Mouse (Mus musculus): ENCODE data around the gene Sh3yl1.
A peak's percentile ranks its signal among the peaks of the same experiment; 100 is the strongest.

The Sh3yl1 gene

DNA sequence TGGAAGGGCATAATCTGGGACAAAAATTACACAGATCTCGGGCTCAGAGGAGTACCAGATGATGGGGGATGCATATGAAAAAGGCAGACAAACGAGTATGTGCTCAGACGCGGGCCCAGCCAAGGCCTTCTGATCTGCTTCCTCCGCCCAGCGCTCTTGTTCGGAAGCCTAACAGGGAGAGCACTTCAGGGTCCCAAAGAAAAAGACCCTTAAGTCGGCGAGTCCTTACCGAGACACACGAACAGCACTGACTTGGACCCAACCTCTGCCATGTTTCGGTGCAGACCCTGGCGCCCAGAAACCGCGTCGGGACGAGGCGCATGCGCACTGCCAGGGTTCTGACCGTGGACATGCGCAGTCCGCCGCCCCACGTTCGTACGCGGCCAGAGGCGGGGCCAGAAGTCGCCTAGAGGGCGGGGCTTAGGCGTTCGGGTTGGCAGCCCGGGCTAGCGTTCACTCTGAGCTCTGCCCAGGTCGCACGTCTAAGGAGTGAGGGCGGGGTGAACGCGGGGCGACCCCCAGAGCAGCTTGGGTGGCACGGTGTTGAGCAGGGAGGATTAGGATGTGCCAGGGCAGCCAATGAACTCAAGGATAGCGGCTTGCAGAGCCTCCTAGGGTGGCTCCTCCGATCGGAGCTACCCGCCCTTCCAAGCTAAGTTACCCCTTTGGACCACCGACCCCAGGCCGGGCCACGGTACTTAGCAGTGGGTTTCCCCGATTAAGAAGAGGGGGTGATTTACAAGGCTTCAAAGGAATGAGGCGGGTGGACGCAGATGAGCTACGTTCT lies at the start of gene Sh3yl1, which contains the start of gene Acp1:
Gene Sh3yl1 (plus strand): TSS at position 408 of the 787 bp plus-strand sequence.
Gene Acp1 (minus strand): TSS at position 329 of the 787 bp plus-strand sequence.
- DNase-seq (ENCODE audit: low spot score), result peak; percentile 96

DNA sequence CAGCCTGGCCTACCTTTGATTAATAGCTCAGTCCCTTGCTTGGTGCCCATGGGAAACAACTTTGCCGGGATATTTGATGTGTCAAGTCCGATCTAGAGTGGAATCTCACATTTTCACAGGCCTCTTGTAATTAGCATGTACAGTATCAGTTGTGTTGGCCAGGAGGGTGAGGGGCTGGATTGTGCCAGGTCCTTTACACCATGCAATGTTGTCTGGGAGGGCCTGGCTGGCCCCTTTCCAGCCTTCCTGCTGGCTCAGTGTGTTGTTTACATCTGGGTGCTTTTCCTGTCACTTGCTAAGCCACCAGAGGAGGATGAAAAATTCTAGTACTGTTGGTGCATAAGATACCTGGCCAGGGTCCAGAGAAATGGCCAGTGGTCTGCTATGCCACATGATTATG lies 47.1 kb upstream of the Sh3yl1 start:
- no peak for DNase-seq (ENCODE audit: low spot score)

DNA sequence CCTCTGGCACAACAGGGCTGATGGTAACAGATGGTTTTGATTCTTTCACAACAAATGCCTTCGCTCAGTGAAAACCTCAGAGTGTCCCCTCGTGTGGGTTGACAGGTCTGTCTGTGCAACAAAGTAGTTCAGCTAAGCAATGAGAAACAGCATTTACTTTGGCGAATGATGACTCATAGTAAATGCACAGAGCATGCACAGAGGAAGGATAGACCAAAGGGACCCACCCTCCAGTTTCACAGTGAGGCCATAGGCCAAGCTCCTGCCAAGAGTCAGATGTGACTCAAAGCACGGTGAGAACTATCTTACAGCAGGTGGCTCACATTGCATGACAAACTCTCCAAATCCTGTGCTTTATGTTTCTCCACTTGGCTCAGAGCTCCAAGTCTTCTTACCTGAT lies 45.7 kb upstream of the Sh3yl1 start:
- no peak for DNase-seq (ENCODE audit: low spot score)

DNA sequence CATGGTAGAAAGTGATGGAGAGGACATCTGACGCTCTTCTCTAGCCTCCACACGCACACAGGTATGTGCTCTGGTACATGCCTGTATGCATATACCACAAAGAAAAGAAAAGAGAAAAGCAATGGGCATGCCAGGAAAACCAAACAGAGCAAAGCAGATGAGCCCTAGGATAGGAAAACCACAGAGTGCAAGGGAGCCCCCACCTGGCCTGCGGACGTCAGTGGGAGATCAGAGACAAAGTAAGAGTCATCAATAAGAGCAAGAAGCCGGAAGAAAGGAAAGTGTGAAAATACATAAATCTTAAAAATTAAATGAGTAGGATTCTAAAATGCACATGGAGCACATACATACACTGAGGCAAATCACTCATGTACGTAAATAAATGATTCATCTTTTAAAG lies 32.0 kb upstream of the Sh3yl1 start:
- no peak for DNase-seq (ENCODE audit: low spot score)

DNA sequence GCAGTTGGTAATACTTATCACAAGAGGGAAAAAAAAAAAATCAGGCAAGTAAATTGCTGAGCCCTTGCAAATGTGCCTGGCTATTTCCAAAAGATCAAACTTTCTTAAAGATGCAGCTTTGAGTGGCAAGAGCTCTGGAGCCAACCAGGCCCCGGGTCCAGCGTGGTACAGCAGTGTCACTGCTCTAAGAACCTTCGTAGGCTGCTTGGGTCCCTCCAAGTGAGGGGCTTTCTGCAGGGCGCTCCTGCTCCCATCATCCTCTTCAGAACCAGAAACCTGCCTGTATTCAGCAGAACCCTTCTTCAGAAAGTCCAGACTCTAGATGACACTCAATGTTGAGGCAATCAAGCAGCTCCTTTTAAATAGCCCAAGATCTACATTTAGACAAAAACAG lies 27.9 kb upstream of the Sh3yl1 start:
- no peak for DNase-seq (ENCODE audit: low spot score)

DNA sequence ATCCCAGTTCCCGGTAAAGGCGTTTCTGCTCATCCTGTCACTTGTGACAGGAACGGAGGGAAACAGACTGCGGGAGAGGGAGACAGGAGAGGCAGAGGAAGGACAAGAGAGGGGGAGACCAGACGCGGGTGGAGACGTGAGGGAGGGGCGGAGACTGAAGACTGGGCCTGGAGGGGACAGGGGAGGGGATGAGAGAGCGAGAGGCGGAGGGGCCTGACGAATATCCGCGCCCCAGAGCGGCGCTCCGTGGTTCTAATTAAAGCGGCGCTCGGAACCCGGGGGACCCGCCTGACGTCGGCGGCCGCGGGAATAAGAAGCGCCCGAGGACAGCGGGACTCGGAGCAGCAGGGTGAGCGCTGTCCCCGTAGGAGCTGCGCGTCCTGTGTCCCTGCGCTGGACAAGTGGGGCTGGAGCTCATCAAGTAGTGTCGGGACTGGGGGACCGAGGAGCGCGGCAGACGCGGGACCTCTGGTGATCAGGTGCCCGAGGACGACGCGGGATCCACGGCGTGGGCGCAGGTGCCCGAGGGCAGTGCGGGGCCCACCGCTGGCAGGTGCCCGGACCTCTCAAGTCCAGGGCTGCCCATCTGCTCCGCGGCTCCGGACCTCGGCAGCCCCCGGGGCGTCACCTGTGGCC lies 27.4 kb upstream of the Sh3yl1 start, which contains the start of gene Alkal2:
Gene Alkal2 (plus strand): TSS at position 337 of the 636 bp plus-strand sequence.
- DNase-seq (ENCODE audit: low spot score), result no peak

DNA sequence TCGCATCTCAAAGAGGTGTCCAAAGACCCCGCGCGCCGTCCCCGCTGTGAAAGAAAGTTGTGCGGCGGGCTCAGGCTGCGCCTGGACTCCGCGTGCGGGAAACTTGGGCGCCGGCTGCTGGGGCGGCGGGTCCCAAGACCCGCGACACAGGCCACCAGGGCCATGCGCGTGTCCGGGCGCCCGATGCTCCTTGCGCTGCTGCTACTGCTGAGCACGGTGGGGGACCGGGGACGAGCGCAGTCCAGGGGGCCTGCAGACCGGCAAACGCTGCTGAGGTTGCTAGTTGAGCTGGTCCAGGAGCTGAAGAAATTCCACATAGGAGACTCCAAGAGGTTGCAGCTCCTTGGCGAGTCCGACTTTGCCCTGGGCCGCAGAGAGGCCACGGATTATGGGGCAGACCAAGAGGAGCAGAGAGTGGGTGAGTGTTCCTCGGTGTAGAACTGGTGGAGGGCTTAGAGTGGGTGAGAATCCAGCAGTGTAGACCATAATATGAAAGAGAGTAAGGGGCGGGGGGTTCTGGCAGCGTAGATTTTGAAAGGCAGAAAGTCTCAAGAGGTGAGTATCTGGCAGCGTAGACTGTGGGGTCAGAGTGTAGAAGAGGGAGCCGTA lies 26.7 kb upstream of the Sh3yl1 start:
- no peak for DNase-seq (ENCODE audit: low spot score)

DNA sequence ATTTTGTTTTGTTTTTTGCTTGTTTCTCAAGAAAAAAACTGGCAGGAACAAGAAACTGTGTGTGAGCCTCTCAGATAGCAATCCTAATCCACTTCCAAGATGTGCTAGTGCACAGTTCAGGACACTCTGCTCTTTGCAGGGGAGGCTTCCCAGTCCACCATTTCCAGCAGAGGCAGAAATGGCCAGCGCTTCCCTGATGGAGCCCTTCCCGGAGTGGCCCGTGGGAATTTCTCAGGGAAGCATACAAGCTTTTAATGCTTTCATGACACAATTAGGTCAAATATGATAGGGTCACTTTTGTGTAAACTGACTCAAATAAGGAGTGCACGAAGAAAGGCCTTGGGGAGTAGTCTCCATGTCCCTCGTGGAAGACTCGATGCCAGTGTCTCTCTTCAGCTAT lies 25.6 kb upstream of the Sh3yl1 start:
- DNase-seq (ENCODE audit: low spot score), result peak; percentile 8

DNA sequence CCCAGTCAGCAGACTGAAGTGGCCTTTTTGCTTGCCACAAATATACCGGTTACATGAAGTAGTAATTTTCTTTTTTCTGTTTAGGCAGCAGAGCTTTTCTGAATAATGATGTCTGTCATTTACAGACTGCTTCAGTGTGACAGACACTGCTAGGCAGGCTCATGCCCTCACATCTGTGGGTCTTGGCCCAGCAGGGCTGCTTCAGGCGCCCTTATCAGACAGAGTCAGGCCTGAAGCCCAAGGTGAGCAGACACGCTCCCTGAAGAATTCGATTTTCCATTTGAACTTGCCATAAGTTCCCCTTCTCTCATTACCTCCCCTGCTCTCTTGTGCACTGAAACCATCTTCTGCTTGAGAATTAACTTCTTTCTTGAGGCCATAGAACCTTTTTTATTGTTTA lies 23.5 kb upstream of the Sh3yl1 start:
- no peak for DNase-seq (ENCODE audit: low spot score)

DNA sequence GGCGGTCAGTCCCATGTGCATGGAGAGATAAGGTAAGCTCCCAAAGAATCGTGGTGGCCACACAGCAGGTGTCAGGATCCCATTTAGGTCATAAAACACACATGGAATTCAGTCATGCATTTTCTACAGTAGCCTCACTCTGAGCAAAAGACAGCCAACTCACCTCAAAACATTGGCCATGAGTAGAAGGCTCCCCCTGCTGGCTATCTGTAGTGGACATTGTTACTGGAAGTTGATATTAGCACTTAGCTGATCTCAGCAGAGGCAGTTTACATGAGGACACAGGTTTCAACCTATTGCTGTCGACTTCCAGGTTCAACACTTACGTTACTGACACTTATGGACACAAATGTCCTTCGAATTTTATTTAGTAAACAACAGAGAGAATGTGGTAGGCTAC lies 21.4 kb upstream of the Sh3yl1 start:
- DNase-seq (ENCODE audit: low spot score), result peak; percentile 72

DNA sequence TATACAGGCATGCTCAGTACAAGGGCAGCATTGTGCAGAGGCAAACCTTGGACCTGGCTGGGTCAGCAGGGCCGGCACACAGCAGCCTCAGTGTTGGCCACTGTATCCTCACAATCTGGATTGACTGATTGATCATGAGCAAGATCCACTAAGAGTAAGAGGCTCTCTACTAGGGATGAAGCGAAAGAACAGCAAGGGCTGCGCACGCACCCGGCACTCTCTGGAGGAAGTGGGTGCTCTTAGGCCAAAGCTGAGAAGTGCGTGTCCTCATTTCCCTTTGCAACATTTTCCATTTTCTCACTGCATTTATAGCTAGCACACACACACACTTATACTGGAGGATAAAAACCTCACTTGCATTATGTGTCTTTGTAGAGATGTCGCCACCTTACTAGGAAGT lies 20.0 kb upstream of the Sh3yl1 start:
- DNase-seq (ENCODE audit: low spot score), result no peak

DNA sequence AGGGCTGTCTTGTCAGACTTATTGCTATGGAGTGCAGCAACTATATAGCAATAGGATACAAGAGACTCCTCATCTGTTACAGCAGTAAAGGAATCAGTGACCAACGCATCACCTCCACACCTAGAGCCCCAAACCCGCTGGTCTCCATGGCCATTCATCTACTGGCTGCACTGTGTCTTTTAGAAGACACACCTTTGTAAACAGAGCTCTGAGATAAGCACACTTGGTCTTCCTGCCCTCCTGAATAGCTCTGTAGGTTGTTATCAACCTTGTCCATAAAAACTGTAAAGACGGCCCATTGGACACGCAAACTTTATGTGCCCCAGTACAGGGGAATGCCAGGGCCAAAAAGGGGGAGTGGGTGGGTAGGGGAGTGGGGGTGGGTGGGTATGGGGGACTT lies 14.4 kb upstream of the Sh3yl1 start:
- no peak for DNase-seq (ENCODE audit: low spot score)

DNA sequence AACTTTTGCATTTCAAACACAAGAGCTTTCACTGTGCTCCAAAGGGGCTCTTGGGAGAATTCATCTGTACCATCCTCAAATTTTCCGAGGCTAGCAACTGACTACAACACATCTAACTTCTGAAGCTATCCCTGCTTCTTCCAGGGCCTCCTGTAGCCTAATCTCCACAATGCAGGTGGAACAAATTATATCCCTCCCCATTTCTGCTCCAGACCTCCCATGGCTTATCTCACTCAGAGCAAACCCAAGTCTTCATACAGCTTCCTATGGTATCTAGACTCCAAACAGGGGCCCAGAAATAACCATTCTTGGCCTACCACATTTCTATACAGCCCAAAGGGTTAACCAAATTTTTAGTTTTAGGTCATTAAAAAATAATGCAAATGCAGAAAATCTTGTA lies 2.8 kb upstream of the Sh3yl1 start:
- DNase-seq (ENCODE audit: low spot score), result no peak

DNA sequence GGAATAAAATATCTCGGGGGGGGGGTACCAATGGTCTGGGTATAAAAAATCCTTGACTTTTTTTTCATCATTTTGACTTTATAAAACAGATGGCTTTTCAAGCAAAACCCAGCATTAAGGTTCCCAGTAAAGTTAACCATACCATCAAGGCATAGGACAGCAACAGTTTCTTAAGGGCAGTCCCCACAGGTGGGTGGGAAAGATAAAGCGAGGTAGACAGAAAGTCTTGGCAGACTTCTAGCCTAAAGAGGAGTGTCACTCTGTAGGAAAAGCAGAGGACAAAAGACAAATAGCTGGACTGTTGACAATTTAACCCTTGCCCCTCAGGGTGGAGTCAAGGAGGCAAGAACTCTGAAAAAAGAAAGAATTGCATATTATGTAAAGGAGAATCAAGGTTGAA lies 1.6 kb upstream of the Sh3yl1 start:
- no peak for DNase-seq (ENCODE audit: low spot score)

DNA sequence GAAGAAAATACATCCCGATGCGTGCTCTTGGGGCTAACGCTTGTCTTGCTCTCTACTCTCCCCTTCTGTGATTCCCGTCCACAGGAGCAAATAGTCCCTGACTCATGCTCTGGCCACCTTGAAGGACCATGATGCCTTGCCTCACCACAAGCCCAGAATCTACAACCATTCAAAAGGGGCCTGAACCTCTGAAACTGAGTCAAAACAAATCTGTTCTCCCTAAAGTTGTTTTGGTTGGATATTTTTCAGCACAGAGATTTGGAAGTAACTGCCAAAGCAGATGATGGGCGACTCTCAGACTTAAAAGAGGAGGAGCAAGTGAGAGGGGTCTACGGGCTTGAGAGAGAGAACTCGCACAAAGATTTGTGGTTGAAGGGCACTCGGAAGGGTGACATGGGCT lies 608 bp upstream of the Sh3yl1 start:
- DNase-seq (ENCODE audit: low spot score), result no peak

DNA sequence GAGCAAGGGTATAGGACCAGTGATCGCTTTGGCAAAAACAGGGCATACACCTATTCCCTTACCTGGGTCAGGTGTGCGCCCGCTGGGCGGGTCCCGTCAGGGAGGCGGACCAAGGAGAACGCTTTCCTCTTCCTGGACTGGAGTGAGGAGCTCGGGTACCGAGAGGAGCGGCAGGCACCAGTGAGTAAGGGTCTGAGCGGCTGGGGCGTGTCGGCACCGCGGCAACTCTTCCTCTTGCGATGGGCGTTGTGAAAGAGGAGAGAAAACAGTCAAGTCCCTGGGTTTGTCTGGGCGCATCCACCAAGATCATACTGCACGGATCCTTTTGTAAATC lies 547 bp downstream of the Sh3yl1 start:
- peak; percentile 78 for DNase-seq (ENCODE audit: low spot score)

DNA sequence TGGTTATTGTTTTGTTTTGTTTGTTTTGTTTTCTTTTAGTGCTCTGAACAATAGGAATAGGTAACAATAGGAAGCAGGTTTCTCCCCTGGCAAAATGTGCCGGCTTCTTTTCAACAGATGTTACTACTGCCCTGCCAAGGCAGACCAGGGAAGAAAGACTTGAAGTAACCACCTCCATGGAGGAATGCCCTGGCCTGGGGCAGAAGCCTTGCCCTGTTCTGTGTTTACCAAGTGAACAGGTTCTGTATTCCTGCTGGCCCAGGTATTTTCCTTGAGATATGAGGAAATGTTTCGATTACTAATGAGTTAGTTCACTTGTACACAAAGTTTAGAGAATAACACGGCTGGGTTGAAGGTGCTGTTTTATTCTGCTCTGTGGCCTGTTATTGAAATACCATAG lies 1.4 kb downstream of the Sh3yl1 start:
- peak; percentile 36 for DNase-seq (ENCODE audit: low spot score)

DNA sequence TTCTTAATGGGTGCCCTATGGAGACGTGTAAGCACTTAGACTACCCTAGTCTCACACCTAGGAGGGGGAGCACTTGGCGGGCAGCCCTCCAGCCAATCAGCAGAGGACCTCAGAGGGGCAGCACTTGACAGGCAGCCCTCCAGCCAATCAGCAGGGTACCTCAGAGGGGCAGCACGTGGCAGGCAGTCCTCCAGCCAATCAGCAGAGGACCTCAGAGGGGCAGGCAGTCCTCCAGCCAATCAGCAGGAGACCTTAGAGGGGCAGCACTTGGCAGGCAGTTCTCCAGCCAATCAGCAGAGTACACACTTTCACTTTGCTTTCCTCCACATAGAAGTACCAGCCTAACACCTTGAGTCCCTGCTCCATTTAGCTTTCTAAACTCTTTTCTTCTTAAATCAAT lies 10.9 kb downstream of the Sh3yl1 start:
- DNase-seq (ENCODE audit: low spot score), result no peak

DNA sequence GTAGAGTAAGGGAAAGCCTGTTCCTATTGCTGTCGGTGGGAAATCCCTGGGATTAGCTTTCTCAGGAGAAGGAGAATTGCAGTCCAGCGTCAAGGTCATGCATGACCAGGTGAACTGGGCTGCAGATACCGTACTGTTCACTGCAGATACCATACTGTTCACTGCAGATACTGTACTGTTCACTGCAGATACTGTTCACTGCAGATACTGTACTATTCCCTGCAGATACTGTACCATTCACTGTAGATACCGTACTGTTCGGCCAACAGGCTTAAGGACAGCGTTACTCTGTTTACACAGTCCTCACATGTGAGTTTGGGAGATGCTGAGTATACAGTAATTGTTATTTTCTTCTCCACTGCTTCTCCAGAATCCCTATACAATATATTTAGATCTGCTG lies 16.7 kb downstream of the Sh3yl1 start:
- DNase-seq (ENCODE audit: low spot score), result no peak

DNA sequence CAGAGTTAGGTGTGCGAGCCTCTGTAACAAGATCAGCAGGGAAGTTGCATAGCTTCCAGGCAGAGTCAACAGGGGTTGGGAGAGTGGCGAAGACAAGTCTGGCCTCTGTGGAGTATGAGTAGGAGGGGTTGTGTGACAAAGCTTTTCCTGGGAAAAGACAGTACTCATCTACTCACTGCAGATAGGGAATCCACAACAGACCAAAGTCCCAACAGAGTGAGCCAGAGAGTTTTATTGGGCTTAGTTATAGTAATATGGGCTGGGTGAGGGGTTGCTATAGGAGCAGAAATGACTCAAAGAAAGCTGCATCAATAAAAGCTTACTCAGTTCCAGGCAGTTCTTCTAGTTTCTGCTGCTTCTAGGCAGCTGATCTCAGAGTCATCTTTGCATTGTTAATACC lies 21.8 kb downstream of the Sh3yl1 start:
- DNase-seq (ENCODE audit: low spot score), result no peak

DNA sequence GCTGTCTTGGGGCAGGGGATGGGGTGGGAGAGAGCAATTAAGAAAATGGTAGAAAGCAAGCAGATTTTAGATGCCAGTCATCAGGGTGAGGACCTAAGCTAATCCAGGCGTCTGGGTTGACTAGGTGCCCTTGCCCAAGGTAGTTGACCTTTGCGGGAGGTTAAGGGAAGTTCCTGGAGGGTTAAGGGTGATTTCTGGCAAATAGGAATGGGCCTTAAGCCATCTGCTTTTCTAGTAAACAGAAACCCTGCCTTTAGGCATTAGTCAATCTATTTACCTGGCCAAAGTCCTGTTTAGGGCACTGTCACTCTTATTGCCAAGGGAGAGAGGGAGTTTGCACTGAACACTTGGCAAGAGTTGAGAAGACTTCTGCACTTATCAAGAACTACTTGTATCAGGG lies 25.4 kb downstream of the Sh3yl1 start:
- DNase-seq (ENCODE audit: low spot score), result no peak

DNA sequence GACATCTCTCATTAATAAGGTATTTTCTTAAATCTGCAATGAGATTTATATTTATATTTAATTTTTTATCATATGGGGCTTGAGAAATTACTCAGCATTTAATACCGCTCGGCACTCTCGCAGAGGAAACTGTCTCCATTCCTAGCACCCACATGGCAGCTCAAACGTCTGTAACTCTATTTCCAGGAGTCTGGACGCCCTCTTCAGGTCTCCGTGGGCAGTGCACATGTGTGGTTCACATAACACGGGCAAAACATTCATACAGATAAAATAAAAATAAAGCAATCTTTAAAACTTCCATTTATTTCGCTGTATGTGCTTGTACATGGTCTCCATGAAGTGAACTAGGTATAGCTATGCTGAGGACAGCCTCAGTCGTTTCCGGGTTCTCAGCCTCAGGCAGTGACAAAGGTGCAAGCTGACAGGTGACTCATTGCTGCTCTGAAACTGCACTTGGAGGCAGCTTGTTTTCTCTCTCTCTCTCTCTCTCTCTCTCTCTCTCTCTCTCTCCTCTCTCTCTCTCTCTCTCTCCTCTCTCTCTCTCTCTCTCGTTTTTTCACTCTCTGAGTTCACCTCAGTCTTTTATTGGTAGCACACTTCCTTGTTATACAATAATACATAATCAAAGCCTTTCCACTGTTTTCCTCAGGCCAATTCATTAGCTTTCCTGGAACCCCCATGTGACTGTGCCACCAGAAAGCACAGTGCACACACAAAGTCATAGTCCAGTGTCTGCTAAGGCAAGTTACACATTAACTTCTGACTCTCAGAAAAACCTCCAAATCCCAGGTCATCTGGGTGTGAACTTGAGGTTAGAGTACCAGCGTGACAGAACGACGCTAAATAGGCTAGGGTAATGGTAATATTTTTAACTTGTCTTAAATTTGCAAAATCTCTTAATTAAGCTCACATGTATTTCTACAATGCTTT lies 31.9 kb downstream of the Sh3yl1 start:
- DNase-seq (ENCODE audit: low spot score), result no peak
